Mouse (Mus musculus) embryonic fibroblast, embryonic 13.5 days (primary cell): ENCODE measurements around the gene Coq9. TPM values are rescaled to one million over a fixed set of nuclear protein-coding genes. Genes with fewer than 3 reads are reported as not detected.
"Not testable (repeated sequence)": the region's sequence is repeated elsewhere in the genome, so short reads cannot be mapped to it uniquely, and the experiment has no call there.

ENCODE experiments used
- H3K27ac ChIP-seq: 2 replicates; pipeline ENCODE4 v1.5.1; 2012; ENCODE audit warnings: low read length, control low read depth, inconsistent platforms; ENCODE audit not compliant: insufficient read depth
- H3K4me1 ChIP-seq: 2 replicates; pipeline ENCODE4 v1.6.1; 2011; ENCODE audit warnings: low read length; ENCODE audit not compliant: control insufficient read depth, insufficient read depth
- H3K4me3 ChIP-seq: 2 replicates; pipeline ENCODE4 v1.5.1; 2011; ENCODE audit warnings: mild to moderate bottlenecking, control low read depth, low read length; ENCODE audit not compliant: insufficient read depth
- CTCF ChIP-seq: IDR thresholded peaks from 2 replicates; pipeline ENCODE4 v1.5.1; 2011; ENCODE audit warnings: mild to moderate bottlenecking, control low read depth, low read length, moderate library complexity, borderline replicate concordance; ENCODE audit not compliant: insufficient read depth
- POLR2A ChIP-seq: IDR thresholded peaks from 2 replicates; pipeline ENCODE4 v1.6.1; 2011; ENCODE audit warnings: low read depth, mild to moderate bottlenecking, control low read depth, low read length, moderate library complexity
- polyA plus RNA-seq: library from polyadenylated mRNA; stranded (reverse); fragments of >200 nt; gene quantifications from 2 replicates; pipeline ENCODE4 v1.2.4, GENCODE M21; 2011; ENCODE audit warnings: low read depth; ENCODE audit not compliant: missing spikeins, insufficient read length

The Coq9 gene
- polyA plus RNA-seq, 1 experiment: 48.9 TPM

- no peak overlapping the region for H3K4me3 ChIP-seq
- TF ChIP-seq POLR2A: no peak
- no peak for TF ChIP-seq CTCF
- H3K27ac ChIP-seq: no peak overlapping the region
- H3K4me1 ChIP-seq: peaks cover 6% of the 10 kb centered on the region; the same call in 1 of the 2 replicates
Observed at GRCm38 (mm10) chr8:94841183-94841582, 3.1 kb downstream of the Coq9 start.

- TF ChIP-seq POLR2A (no peak), CTCF (no peak)
Observed at GRCm38 (mm10) chr8:94850049-94850448, 11.9 kb downstream of the Coq9 start.

GRCm38 (mm10) chr8:94854761-94855160, 16.6 kb downstream of the Coq9 start:
- H3K4me3 ChIP-seq, H3K4me1 ChIP-seq, H3K27ac ChIP-seq: not testable (repeated sequence)

More at GRCm38 (mm10) chr8:94850049-94850448, 11.9 kb downstream of the Coq9 start:
- H3K27ac ChIP-seq: no peak overlapping the region
- H3K4me1 ChIP-seq: 0 out of 2 replicates have a peak, but pooled peaks cover 2% of the 10 kb centered on the region
- no peak overlapping the region for H3K4me3 ChIP-seq

GRCm38 (mm10) chr8:94857011-94857345, 18.9 kb downstream of the Coq9 start:
- Histone ChIP-seq H3K4me3 (no peak overlapping the region), H3K4me1 (0 out of 2 replicates have a peak, but pooled peaks cover 3% of the 10 kb centered on the region), H3K27ac (no peak overlapping the region)
- TF ChIP-seq POLR2A (no peak), CTCF (no peak)

GRCm38 (mm10) chr8:94857346-94858173, 19.4 kb downstream of the Coq9 start, which contains the start of gene Polr2c:
Polr2c (plus strand) TSS chr8:94857450.
- Histone ChIP-seq H3K4me3 (peak within 1 kb of the TSS; percentile 90), H3K27ac (no peak within 1 kb of the TSS), H3K4me1 (0 out of 2 replicates have a peak, but pooled peaks cover 3% of the 10 kb centered on the region)
- TF ChIP-seq POLR2A: peak; percentile 77
- peak; percentile 60 for TF ChIP-seq CTCF

GRCm38 (mm10) chr8:94861352-94861910, 23.3 kb downstream of the Coq9 start:
- no peak overlapping the region for H3K27ac ChIP-seq
- 0 out of 2 replicates have a peak, but pooled peaks cover 3% of the 10 kb centered on the region for H3K4me1 ChIP-seq
- no peak for TF ChIP-seq POLR2A
- no peak overlapping the region for H3K4me3 ChIP-seq

GRCm38 (mm10) chr8:94862487-94863220, 24.5 kb downstream of the Coq9 start:
- no peak for TF ChIP-seq POLR2A
- TF ChIP-seq CTCF: no peak
- no peak overlapping the region for H3K4me3 ChIP-seq
- H3K4me1 ChIP-seq: 0 out of 2 replicates have a peak, but pooled peaks cover 3% of the 10 kb centered on the region
- no peak overlapping the region for H3K27ac ChIP-seq

- Histone ChIP-seq H3K27ac (no peak overlapping the region), H3K4me1 (no peaks in the 10 kb centered on the region), H3K4me3 (no peak overlapping the region)
- TF ChIP-seq CTCF (no peak), POLR2A (no peak)
Observed at GRCm38 (mm10) chr8:94863897-94864673, 26.0 kb downstream of the Coq9 start.

GRCm38 (mm10) chr8:94865292-94865691, 27.2 kb downstream of the Coq9 start:
- no peak overlapping the region for H3K27ac ChIP-seq
- H3K4me3 ChIP-seq: no peak overlapping the region
- TF ChIP-seq CTCF (no peak), POLR2A (no peak)

More at GRCm38 (mm10) chr8:94865292-94865691, 27.2 kb downstream of the Coq9 start:
- no peaks in the 10 kb centered on the region for H3K4me1 ChIP-seq
